Mouse (Mus musculus) midbrain, embryonic 10.5 days (tissue): Measurements from ENCODE around the gene Acad11. TPM values are rescaled to one million over a fixed set of nuclear protein-coding genes. Genes with fewer than 3 reads are reported as not detected.
A peak's percentile ranks its signal among the peaks of the same experiment; 100 is the strongest.

Source experiments
- DNase-seq: peaks from one replicate; pipeline ENCODE4 v3.0.0-alpha.2; 2017; ENCODE audit warnings: low spot score
- H3K27ac ChIP-seq: fragments of 300-500 bp; sonication (generic); replicated peaks from 2 replicates; pipeline ENCODE4 v1.5.1; 2016; ENCODE audit warnings: mild to moderate bottlenecking
- H3K27me3 ChIP-seq: fragments of 300-500 bp; sonication (generic); 2 replicates; pipeline ENCODE4 v1.6.1; 2016; ENCODE audit warnings: low read depth, mild to moderate bottlenecking; ENCODE audit not compliant: poor library complexity, severe bottlenecking
- H3K36me3 ChIP-seq: fragments of 300-500 bp; sonication (generic); 2 replicates; pipeline ENCODE4 v1.6.1; 2016; ENCODE audit warnings: mild to moderate bottlenecking, moderate library complexity
- H3K4me1 ChIP-seq: fragments of 300-500 bp; sonication (generic); 2 replicates; pipeline ENCODE4 v1.6.1; 2016
- H3K4me3 ChIP-seq: fragments of 300-500 bp; sonication (generic); 2 replicates; pipeline ENCODE4 v1.5.1; 2016; ENCODE audit warnings: mild to moderate bottlenecking, moderate library complexity
- H3K9me3 ChIP-seq: fragments of 300-500 bp; sonication (generic); replicated peaks from 2 replicates; pipeline ENCODE4 v1.6.1; 2016; ENCODE audit warnings: mild to moderate bottlenecking
- WGBS: fragments of 180-500 bp; shearing (Covaris S2); methylation state at CpG from one replicate; pipeline ENCODE4 v1.1.7; 2016; 5-methylcytosine and 5-hydroxymethylcytosine counted together
- polyA plus RNA-seq: library from polyadenylated mRNA; unstranded; fragments of >200 nt; fragmentation: Nextera tagmentation; extraction: Ambion mirVana; gene quantifications from 2 replicates; pipeline ENCODE4 v1.2.1, GENCODE M21; 2016

The Acad11 gene
- polyA plus RNA-seq: 7.8 and 8.1 TPM in 2 replicates

- Histone ChIP-seq H3K9me3 (no peaks in the 10 kb centered on the region), H3K4me1 (peaks cover 20% of the 10 kb centered on the region), H3K4me3 (peak within 1 kb of the TSS; percentile 99), H3K27ac (peak within 1 kb of the TSS; percentile 92), H3K36me3 (peaks cover 21% of the 10 kb centered on the region), H3K27me3 (no peaks in the 10 kb centered on the region)
- under 1% methylated on average over 30 of the region's 30 CpGs for WGBS
- peak; percentile 86 for DNase-seq
Observed at GRCm38 (mm10) chr9:104063244-104063961, at the start of gene Acad11. Gene Acad11 (plus strand): TSS chr9:104063377.

DNA sequence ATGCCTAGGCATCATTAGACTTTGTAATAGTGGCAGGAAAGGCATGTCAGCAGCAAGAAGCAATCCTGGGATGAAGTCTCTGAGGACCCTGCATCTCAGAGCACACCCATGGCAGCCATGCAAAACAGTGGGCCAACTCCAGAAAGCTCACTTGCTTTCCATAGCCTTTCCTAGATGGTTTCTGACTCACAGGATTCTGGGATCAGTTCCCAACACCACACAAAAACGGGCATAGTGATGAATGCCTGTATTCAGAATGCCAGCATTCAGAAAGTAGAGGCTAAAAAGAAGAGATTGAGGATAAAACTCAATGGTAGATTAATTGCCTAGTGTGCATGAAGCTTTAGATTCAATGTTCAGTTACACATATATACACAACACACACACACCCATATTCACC, 48.7 kb upstream of the Acad11 start:
- H3K27me3 ChIP-seq: no peaks in the 10 kb centered on the region
- H3K36me3 ChIP-seq: peaks cover 22% of the 10 kb centered on the region
- no peak for DNase-seq
- no peak overlapping the region for H3K4me3 ChIP-seq
- H3K4me1 ChIP-seq: no peaks in the 10 kb centered on the region
- H3K27ac ChIP-seq: no peak overlapping the region
- no peaks in the 10 kb centered on the region for H3K9me3 ChIP-seq
- WGBS: 83% methylated on average over 1 of the region's 1 CpGs

GRCm38 (mm10) chr9:104021026-104021425, 42.2 kb upstream of the Acad11 start:
- WGBS: 94% methylated on average over 10 of the region's 10 CpGs
- H3K9me3 ChIP-seq: no peaks in the 10 kb centered on the region
- H3K27me3 ChIP-seq: no peaks in the 10 kb centered on the region
- H3K4me1 ChIP-seq: no peaks in the 10 kb centered on the region
- no peak overlapping the region for H3K4me3 ChIP-seq
- H3K36me3 ChIP-seq: peaks cover 43% of the 10 kb centered on the region
- DNase-seq: no peak
- H3K27ac ChIP-seq: no peak overlapping the region

DNA sequence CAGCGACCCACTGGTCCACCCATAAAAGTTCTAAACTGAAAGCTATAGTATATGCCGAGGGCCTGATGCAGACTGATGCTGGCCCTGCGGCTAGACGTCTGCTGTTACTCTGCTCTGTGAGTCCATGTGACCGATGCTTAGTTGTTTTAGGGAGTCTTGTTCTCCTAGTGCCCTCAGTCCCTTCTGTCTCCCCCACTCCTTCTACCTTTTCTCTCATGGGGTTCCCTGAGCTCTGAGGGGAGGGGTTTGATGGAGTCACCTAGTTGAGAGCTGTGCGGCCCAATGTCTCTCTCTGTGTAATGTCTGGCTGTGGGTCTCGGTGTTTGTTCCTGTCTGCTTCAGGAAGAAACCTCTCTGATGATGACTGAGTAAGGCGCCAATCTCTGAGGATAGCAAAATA, 36.0 kb upstream of the Acad11 start:
- H3K4me1 ChIP-seq: no peaks in the 10 kb centered on the region
- DNase-seq: no peak
- no peaks in the 10 kb centered on the region for H3K27me3 ChIP-seq
- 89% methylated on average over 8 of the region's 8 CpGs for WGBS
- peaks cover 2% of the 10 kb centered on the region; the same call in 1 of the 2 replicates for H3K9me3 ChIP-seq
- no peak overlapping the region for H3K4me3 ChIP-seq
- no peak overlapping the region for H3K27ac ChIP-seq
- peaks cover 44% of the 10 kb centered on the region for H3K36me3 ChIP-seq

- H3K27me3 ChIP-seq: no peaks in the 10 kb centered on the region
- 93% methylated on average over 11 of the region's 11 CpGs for WGBS
- no peak overlapping the region for H3K4me3 ChIP-seq
- no peak for DNase-seq
- H3K36me3 ChIP-seq: peaks cover 36% of the 10 kb centered on the region
- H3K4me1 ChIP-seq: no peaks in the 10 kb centered on the region
- H3K9me3 ChIP-seq: peaks cover 2% of the 10 kb centered on the region; the same call in 1 of the 2 replicates
- no peak overlapping the region for H3K27ac ChIP-seq
Observed at GRCm38 (mm10) chr9:104029861-104030260, 33.3 kb upstream of the Acad11 start.

DNA sequence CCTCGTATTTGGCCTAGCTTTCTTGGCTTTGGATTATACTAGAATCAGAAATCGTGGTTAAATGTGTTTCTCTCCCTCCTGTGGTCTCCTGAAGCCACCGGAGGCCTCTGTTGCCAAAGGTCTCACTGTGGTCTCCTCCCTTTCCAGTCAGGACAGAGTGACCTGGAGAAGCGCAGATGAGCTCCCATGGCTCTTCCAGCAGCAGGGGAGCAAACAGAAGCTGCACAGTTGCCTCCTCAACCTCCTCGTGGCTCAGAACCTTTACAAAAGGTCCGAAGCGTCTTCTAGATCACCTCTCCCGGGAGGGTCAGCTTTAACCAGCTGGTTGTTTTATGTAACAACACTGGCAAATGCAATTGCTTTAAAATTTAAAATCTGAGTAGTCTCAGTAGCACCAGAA, 28.9 kb upstream of the Acad11 start:
- WGBS: 81% methylated on average over 8 of the region's 8 CpGs
- H3K36me3 ChIP-seq: peaks cover 14% of the 10 kb centered on the region
- no peaks in the 10 kb centered on the region for H3K9me3 ChIP-seq
- no peak overlapping the region for H3K27ac ChIP-seq
- H3K4me1 ChIP-seq: peaks cover 5% of the 10 kb centered on the region; the same call in 1 of the 2 replicates
- DNase-seq: no peak
- H3K4me3 ChIP-seq: no peak overlapping the region
- H3K27me3 ChIP-seq: no peaks in the 10 kb centered on the region

GRCm38 (mm10) chr9:104034718-104035117, 28.5 kb upstream of the Acad11 start:
- no peak overlapping the region for H3K27ac ChIP-seq
- DNase-seq: no peak
- H3K4me3 ChIP-seq: no peak overlapping the region
- WGBS: 77% methylated on average over 6 of the region's 6 CpGs
- no peaks in the 10 kb centered on the region for H3K27me3 ChIP-seq
- H3K36me3 ChIP-seq: peaks cover 14% of the 10 kb centered on the region
- peaks cover 5% of the 10 kb centered on the region; the same call in 1 of the 2 replicates for H3K4me1 ChIP-seq
- H3K9me3 ChIP-seq: no peaks in the 10 kb centered on the region

DNA sequence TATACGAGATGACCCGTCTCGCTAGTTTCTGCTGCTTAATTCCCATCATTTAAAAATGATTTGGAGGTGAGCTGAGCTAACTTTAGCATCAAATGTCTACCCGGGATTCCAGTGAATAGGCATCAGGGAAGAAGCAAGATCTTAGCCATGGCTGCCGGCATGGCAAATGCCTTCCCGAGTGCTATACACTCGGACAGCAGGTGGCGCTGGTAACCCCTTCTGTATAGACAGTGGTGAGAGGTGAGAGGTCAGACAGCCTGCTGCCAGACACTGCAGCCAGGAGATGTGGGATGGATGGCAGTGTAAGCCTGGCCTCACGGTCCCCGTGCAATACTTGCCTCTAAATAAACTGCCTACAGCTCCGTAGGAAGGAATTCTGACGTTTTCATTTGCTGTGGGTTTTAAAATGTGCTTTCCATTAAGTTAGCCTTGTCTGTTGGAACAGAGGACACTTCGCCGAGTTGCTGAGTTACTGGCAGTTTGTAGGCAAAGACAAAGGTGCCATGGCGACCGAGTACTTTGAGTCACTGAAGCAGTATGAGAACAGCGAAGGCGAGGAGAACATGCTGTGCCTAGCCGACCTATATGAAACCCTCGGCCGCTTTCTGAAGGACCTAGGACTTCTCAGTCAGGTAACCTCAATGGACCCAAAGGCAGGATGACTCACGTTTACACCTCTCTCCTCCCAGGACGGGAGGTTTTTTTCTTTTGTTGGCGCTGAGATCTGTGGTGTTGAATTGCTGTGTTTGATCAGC, 27.7 kb upstream of the Acad11 start:
- Histone ChIP-seq H3K27ac (peak overlapping the region; percentile 28; the same call in 1 of the 2 replicates), H3K4me1 (peaks cover 5% of the 10 kb centered on the region; the same call in 1 of the 2 replicates), H3K9me3 (no peaks in the 10 kb centered on the region), H3K36me3 (peaks cover 14% of the 10 kb centered on the region), H3K4me3 (no peak overlapping the region), H3K27me3 (no peaks in the 10 kb centered on the region)
- DNase-seq: peak; percentile 73
- 48% methylated on average over 24 of the region's 24 CpGs for WGBS

DNA sequence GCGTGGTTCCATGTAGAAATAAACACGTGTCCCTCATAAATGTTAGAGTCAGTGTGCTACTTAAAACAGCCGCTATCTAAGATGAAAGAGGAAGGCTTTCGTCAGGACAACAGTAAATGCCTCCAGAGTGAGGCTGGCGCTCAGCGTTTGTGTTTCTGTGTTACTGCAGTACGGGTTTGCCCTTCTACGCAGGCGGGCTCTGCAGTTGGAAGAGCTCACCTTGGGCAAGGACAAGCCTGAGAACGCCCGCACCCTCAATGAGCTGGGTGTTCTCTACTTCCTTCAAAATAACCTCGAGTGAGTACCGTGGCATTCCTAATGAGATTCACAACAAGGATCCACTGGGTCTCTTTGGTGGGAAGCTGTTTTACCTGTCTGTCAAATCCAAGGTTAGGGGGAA, 24.9 kb upstream of the Acad11 start:
- Histone ChIP-seq H3K27ac (no peak overlapping the region), H3K9me3 (no peaks in the 10 kb centered on the region), H3K4me3 (no peak overlapping the region), H3K27me3 (no peaks in the 10 kb centered on the region), H3K4me1 (peaks cover 5% of the 10 kb centered on the region; the same call in 1 of the 2 replicates), H3K36me3 (peaks cover 11% of the 10 kb centered on the region)
- 93% methylated on average over 13 of the region's 13 CpGs for WGBS
- no peak for DNase-seq

- H3K4me3 ChIP-seq: no peak overlapping the region
- no peaks in the 10 kb centered on the region for H3K9me3 ChIP-seq
- peaks cover 14% of the 10 kb centered on the region for H3K36me3 ChIP-seq
- H3K4me1 ChIP-seq: peaks cover 5% of the 10 kb centered on the region; the same call in 1 of the 2 replicates
- 92% methylated on average over 21 of the region's 21 CpGs for WGBS
- H3K27ac ChIP-seq: no peak overlapping the region
- H3K27me3 ChIP-seq: no peaks in the 10 kb centered on the region
- no peak for DNase-seq
Observed at GRCm38 (mm10) chr9:104039031-104039695, 24.0 kb upstream of the Acad11 start.

DNA sequence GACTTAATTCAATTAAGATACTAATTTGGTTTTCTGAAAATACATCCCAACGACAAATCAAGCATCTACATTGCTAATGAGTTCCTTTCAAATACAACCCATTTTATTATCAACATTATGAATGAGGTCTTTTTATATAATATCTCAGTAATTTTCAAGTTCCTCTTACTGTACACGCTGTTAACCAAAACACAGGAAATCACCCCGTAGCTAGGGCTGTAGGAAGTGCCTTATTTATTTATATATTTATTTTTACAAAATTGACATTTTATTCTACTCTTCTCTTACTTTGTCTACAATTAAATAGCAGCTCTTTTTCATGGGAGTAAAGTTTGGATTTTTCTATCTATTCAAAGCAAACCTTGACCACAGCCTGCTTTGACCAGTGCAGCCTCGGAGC, 23.4 kb upstream of the Acad11 start:
- H3K27me3 ChIP-seq: no peaks in the 10 kb centered on the region
- peaks cover 5% of the 10 kb centered on the region; the same call in 1 of the 2 replicates for H3K4me1 ChIP-seq
- H3K4me3 ChIP-seq: no peak overlapping the region
- DNase-seq: no peak
- WGBS: 88% methylated on average over 4 of the region's 4 CpGs
- H3K9me3 ChIP-seq: no peaks in the 10 kb centered on the region
- peaks cover 14% of the 10 kb centered on the region for H3K36me3 ChIP-seq
- H3K27ac ChIP-seq: no peak overlapping the region

- H3K9me3 ChIP-seq: no peaks in the 10 kb centered on the region
- peaks cover 2% of the 10 kb centered on the region; the same call in 1 of the 2 replicates for H3K4me1 ChIP-seq
- H3K4me3 ChIP-seq: no peak within 1 kb of the TSS
- no peak within 1 kb of the TSS for H3K27ac ChIP-seq
- H3K27me3 ChIP-seq: no peaks in the 10 kb centered on the region
- no peak for DNase-seq
- H3K36me3 ChIP-seq: peaks cover 17% of the 10 kb centered on the region
- 75% methylated on average over 2 of the region's 2 CpGs for WGBS
Observed at GRCm38 (mm10) chr9:104040362-104040761, 22.8 kb upstream of the Acad11 start, which contains the start of gene Gm28305. Gene Gm28305 (plus strand): TSS chr9:104040662.
